Mouse (Mus musculus) liver, postnatal 0 days (tissue): ENCODE results near the gene Kmt2c. TPM values are rescaled to one million over a fixed set of nuclear protein-coding genes. Genes with fewer than 3 reads are reported as not detected.
"Not testable (repeated sequence)": the region's sequence is repeated elsewhere in the genome, so short reads cannot be mapped to it uniquely, and the experiment has no call there.

Experiments used
- ATAC-seq: fragments of 200-750 bp; cut with Nextera tagmentation; 2 replicates; pipeline ENCODE4 v1.8.0; 2017; ENCODE audit warnings: mild to moderate bottlenecking, moderate library complexity
- DNase-seq: peaks from one replicate; pipeline ENCODE4 v3.0.0-alpha.2; 2016
- H3K27ac ChIP-seq: fragments of 300-500 bp; sonication (generic); 2 replicates; pipeline ENCODE4 v1.5.1; 2014; ENCODE audit warnings: antibody characterized with exemption, moderate library complexity, mild to moderate bottlenecking, low read depth
- H3K27me3 ChIP-seq: fragments of 300-500 bp; sonication (generic); 2 replicates; pipeline ENCODE4 v1.6.1; 2014; ENCODE audit warnings: low read length, control low read depth, mixed read lengths; ENCODE audit not compliant: insufficient read depth
- H3K36me3 ChIP-seq: fragments of 300-500 bp; sonication (generic); replicated peaks from 2 replicates; pipeline ENCODE4 v1.6.1; 2014; ENCODE audit warnings: mild to moderate bottlenecking, control low read depth, low read length, moderate library complexity, mixed read lengths; ENCODE audit not compliant: insufficient read depth
- H3K4me1 ChIP-seq: fragments of 300-500 bp; sonication (generic); 2 replicates; pipeline ENCODE4 v1.6.1; 2014; ENCODE audit warnings: antibody characterized with exemption, mild to moderate bottlenecking, control low read depth; ENCODE audit not compliant: insufficient read depth
- H3K4me2 ChIP-seq: fragments of 300-500 bp; sonication (generic); 2 replicates; pipeline ENCODE4 v1.6.1; 2014; ENCODE audit warnings: low read depth, mild to moderate bottlenecking, low read length, moderate library complexity, mixed read lengths
- H3K4me3 ChIP-seq: fragments of 300-500 bp; sonication (generic); 2 replicates; pipeline ENCODE4 v1.5.1; 2014; ENCODE audit warnings: low read depth, low read length
- H3K9ac ChIP-seq: fragments of 300-500 bp; sonication (generic); replicated peaks from 2 replicates; pipeline ENCODE4 v1.6.1; 2014; ENCODE audit warnings: mild to moderate bottlenecking, moderate library complexity
- H3K9me3 ChIP-seq: fragments of 300-500 bp; sonication (generic); 2 replicates; pipeline ENCODE4 v1.6.1; 2016; ENCODE audit warnings: mild to moderate bottlenecking, control low read depth, low read length, mixed read lengths
- CTCF ChIP-seq: sonication (generic); IDR thresholded peaks from 2 replicates; pipeline ENCODE4 v1.5.1; 2016; ENCODE audit warnings: antibody characterized with exemption, low read depth
- EP300 ChIP-seq: IDR thresholded peaks from 2 replicates; pipeline ENCODE4 v1.6.1; 2016; ENCODE audit warnings: antibody characterized with exemption, low read depth, mild to moderate bottlenecking
- whole genome bisulfite sequencing: fragments of 180-500 bp; shearing (Covaris S2); extraction: QIAGEN DNeasy Blood & Tissue Kit; methylation state at CpG from one replicate; pipeline ENCODE4 v1.1.7; 2014; ENCODE audit not compliant: insufficient replicate concordance; 5-methylcytosine and 5-hydroxymethylcytosine counted together
- polyA plus RNA-seq: library from polyadenylated mRNA; unstranded; fragments of >200 nt; fragmentation: Nextera tagmentation; extraction: Ambion mirVana; gene quantifications from 2 replicates; pipeline ENCODE4 v1.2.1, GENCODE M21; 2015

Gene Kmt2c
- polyA plus RNA-seq, 1 experiment from 2014 or later = 4.1 TPM

- no peak overlapping the region for H3K4me3 ChIP-seq
- DNase-seq (no peak), ATAC-seq (no peak)
- H3K9me3 ChIP-seq = no peaks in the 10 kb centered on the region
- no peak overlapping the region for H3K4me2 ChIP-seq
- no peak for TF ChIP-seq CTCF
- no peak for TF ChIP-seq EP300
- no peak overlapping the region for H3K9ac ChIP-seq
- WGBS = 66% methylated on average over 6 of the region's 6 CpGs
- H3K4me1 ChIP-seq = peaks cover 3% of the 10 kb centered on the region; the same call in 1 of the 2 replicates
- H3K27me3 ChIP-seq = no peaks in the 10 kb centered on the region
- no peaks in the 10 kb centered on the region for H3K36me3 ChIP-seq
- no peak overlapping the region for H3K27ac ChIP-seq
Measured at GRCm38 (mm10) chr5:25243101-25243500, 255.5 kb downstream of the Kmt2c start.

- 64% methylated on average over 1 of the region's 1 CpGs for WGBS
- H3K36me3 ChIP-seq, H3K27me3 ChIP-seq, ATAC-seq, H3K9me3 ChIP-seq, H3K4me3 ChIP-seq, H3K4me2 ChIP-seq, DNase-seq, H3K27ac ChIP-seq, H3K4me1 ChIP-seq, H3K9ac ChIP-seq: not testable (repeated sequence)
Measured at GRCm38 (mm10) chr5:25224377-25224776, 274.2 kb downstream of the Kmt2c start.

DNA sequence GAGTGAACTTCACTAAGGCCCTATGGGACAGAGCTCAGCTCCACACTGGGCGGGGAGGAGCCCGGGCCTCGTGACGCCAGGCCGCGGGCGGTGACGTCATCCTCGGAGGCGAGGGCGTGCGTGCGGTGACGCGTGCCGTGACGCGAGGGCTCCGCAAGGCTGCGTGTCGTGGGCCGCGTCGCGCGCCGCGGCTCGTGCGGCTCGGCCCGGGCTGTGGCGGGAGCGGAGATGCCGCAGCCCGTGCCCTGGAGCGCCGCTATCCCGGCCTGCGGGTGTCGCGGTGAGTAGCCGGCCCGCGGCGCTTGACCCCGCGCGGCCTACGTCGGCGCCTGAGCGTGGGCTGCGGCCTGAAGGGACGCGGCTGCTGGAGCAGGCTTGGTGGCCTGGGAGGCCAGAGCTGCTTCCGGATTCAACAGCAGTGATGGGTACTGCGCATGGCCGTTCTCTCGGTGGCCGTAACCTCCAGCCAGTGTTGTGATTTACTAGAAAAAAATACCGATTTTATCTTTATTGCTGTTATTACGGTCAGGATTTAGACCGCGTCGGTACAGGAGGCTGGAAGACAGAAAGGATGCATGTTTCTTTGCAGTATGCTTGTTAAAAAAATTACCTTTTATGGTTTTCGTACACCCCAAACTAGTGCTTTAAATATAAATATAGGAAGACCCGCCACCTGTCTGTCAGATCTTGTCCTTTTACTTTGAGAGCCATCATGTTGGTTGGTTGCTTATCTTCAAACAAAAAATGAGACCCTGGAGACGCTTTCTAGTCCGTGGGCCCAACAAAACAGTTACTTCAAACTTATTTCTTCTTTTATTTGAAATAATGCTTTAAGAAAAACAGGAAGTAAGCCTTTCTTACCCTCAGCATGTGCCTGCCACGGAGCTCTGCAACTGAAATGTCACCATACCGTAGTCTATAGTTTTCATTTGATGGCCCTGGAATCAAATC, 275.6 kb downstream of the Kmt2c start, which contains the start of gene E130116L18Rik:
Gene E130116L18Rik (minus strand): TSS at position 402 of the 951 bp plus-strand sequence.
- ATAC-seq (peak; percentile 97), DNase-seq (peak; percentile 89)
- H3K27me3 ChIP-seq = no peaks in the 10 kb centered on the region
- peak within 1 kb of the TSS; percentile 70 for H3K27ac ChIP-seq
- H3K9ac ChIP-seq = peak within 1 kb of the TSS; percentile 62
- peak within 1 kb of the TSS; percentile 56 for H3K4me3 ChIP-seq
- peaks cover 6% of the 10 kb centered on the region; the same call in 1 of the 2 replicates for H3K4me1 ChIP-seq
- no peak for TF ChIP-seq EP300
- TF ChIP-seq CTCF = no peak
- H3K4me2 ChIP-seq = peak within 1 kb of the TSS; percentile 57
- 1% methylated on average over 71 of the region's 72 CpGs for WGBS
- no peaks in the 10 kb centered on the region for H3K36me3 ChIP-seq
- H3K9me3 ChIP-seq = no peaks in the 10 kb centered on the region

Other genes with a start within 250 kb of the Kmt2c start
- not detected in 2 replicates for gene Cct8l1, start 17.3 kb upstream of the Kmt2c start, polyA plus RNA-seq
- gene Xrcc2, start 207.0 kb upstream of the Kmt2c start, polyA plus RNA-seq = 1.4 and 1.9 TPM in 2 replicates